Mouse (Mus musculus): ENCODE measurements around the gene Plcb2.

Gene Plcb2

DNA sequence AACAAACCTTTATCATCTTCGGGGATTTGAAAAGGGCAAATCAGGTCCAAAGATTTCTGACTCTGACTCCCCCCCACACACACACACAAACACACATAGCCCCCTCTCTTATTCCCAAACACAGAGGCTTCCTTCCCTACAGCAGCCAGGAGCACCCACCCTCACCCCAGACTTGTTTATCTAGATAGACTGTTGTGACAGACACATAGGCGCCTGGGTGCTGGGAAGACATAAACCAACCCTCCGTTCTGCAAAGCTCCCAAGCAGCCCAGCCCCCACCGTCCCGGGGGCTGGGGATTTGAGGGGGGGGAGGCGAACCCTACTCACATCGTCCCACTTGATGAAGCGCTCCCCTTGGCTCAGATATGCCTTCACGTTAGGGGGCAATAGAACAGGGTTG, 327 bp downstream of the Plcb2 start:
- in situ Hi-C loops (cut with MboI; ENCODE audit: low pct_unique_long_range_greater_than_20kb in 1 of 2, low sequenced_read_pairs in 2 of 2, unreplicated experiment in 1 of 2), result no loop called here

DNA sequence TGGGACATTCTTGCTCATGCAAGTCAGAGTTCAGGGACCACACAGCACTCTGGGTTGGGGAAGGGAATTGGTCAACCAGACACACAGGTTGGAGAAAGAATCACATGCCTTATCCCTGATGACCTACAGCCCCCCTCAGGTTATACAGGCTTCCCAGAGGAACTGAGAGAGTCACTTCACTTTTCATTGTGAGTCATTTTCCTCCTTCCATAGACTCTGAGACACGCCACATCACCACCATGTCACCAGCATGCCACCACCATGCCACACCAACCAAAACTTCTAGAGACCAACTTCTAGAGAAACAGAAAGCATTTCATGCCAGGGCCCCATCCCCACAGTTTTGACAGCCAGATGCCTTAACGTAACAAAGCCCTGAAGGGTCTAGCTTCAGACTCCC, 1.4 kb downstream of the Plcb2 start:
- in situ Hi-C loops (cut with MboI; ENCODE audit: low pct_unique_long_range_greater_than_20kb in 1 of 2, low sequenced_read_pairs in 2 of 2, unreplicated experiment in 1 of 2), result no loop called here

DNA sequence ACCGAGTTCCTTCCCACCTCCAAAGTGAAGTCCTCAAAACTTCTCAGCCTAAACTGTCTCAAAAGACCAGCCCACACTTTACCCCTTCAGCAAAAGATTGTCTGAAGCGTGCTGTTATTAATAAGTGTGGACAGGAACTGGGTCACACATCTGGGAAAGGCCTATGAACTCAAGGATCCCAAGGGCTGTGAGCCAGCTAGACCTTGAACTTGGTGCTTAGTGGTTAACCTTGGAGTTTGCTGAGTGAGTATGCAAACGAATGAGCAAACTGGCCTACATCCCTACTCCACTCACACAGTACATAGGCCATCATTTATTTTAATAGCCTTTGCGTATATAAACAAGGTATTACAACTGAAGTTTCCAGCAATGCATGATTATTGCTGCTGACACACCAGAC, 2.7 kb downstream of the Plcb2 start:
- in situ Hi-C loops (cut with MboI; ENCODE audit: low pct_unique_long_range_greater_than_20kb in 1 of 2, low sequenced_read_pairs in 2 of 2, unreplicated experiment in 1 of 2), result no loop called here

DNA sequence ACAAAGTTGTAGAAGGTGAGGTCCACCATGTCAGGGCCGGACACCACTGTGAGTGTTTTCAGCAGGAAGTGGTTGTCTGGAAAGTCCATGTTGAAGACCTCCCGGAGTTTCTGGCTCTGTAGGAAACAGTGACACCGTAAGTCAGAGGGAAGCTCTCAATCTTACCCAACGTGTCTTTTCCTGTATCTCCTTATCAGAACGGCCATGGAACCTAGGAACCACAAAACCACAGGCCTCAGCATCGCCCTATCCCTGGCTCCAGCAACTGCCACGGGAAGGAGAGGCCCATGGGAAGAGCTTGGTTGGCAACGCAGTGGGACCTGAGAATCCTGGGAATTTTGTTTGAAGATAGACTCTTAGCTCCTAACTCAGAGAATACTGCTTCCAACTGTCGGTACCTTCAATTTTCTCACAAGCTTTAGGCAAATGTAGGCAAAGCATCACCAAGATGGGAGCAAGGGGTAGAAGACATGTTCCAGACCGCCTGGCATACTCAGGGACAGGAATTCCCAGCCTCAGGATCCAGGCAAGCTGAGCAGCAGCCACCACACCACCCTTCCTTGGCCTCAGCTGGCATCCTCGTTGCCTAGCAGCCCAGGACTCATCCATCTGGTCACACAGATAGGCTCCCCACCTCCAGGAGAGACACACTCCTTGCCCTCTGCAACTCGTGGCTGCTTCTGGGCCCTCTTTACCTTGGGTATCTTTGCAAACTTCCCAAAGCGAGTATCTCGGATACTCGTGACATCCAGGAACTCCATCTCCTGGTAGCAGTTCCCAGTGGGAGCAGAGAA, 4.3 kb downstream of the Plcb2 start:
- in situ Hi-C loops (cut with MboI; ENCODE audit: low pct_unique_long_range_greater_than_20kb in 1 of 2, low sequenced_read_pairs in 2 of 2, unreplicated experiment in 1 of 2), result no loop called here

DNA sequence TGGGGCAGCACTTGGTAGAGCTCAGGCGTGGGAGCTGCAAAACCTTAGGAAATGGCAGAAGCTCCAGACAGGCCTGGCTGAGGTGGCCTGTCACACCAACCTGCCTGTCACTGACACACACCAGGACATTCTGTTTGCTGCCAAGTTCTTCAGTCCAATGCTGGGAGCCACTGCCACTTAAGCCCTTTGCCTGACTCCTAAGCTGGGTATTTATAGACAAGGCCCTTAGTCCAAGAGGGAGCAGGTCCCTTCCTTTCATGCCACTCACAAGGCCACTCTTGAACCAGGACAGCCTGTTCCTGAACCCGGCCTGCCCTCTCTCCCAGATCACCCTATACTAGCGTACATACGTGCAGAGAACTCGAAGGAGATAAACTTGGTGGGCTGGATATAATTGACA, 11.6 kb downstream of the Plcb2 start:
- in situ Hi-C loops (cut with MboI; ENCODE audit: low pct_unique_long_range_greater_than_20kb in 1 of 2, low sequenced_read_pairs in 2 of 2, unreplicated experiment in 1 of 2), result no loop called here

DNA sequence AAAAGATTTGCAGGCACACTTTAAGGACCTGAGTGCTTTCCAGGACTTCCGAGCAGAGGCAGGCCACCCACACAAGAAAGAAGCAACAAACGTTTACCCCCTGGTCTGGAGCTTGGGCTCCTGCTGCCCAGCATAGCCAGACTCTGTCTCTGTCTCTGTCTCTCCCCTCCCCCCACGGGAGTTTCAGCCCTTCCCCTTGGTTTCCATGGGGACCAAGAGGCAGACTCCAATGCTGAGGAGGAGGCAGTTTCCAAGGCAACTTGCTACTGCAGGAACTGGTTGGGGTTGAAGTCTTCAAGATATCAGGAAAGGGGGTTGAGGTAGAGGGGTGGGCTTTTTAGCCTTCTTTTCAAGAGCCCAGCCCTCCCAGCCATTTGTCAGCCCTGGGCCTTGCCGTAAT, 14.0 kb downstream of the Plcb2 start:
- in situ Hi-C loops (cut with MboI; ENCODE audit: low pct_unique_long_range_greater_than_20kb in 1 of 2, low sequenced_read_pairs in 2 of 2, unreplicated experiment in 1 of 2), result no loop called here

DNA sequence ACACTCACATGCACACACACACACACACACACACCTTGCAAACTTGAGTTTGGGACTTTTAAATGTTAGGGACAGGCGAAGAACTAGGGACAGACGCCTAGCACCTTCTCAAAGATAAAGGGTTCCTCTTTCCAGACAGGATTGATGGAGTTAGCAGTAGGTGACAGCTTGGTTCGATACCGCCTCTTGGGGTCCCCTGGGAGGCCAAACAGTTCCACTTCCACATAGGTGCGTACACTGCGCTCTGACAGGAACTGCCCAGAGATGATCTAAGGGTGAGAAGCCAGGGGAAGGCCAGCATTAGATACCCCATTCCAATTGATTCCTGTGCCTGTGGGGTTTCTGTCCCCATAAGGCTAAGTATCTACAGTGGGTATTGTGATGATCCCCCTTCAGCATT, 14.6 kb downstream of the Plcb2 start:
- in situ Hi-C loops (cut with MboI; ENCODE audit: low pct_unique_long_range_greater_than_20kb in 1 of 2, low sequenced_read_pairs in 2 of 2, unreplicated experiment in 1 of 2), result no loop called here

DNA sequence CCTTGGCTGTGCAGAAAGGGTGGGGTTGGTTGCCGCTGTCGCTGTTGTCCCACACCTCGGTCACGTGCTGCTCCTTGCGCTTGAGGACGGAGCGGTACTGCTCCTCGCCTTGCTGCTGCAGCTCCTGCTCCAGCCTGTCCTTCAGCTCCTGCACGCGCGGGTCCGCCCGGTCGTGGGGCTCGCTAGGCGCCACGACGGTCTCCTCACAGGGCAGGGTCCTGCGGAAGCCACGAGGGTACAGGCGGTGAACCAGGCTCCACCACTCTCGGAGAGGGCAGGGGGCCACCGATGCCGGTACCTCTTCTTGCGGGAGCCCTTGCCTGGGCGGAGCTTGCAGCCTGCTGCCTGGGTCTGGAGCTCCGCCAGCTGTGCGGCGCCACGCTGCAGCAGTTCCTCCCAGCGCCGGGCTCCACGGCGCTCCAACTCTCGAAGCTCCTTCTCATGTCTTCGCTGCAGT, 17.2 kb downstream of the Plcb2 start:
- in situ Hi-C loops (cut with MboI; ENCODE audit: low pct_unique_long_range_greater_than_20kb in 1 of 2, low sequenced_read_pairs in 2 of 2, unreplicated experiment in 1 of 2), result no loop called here

DNA sequence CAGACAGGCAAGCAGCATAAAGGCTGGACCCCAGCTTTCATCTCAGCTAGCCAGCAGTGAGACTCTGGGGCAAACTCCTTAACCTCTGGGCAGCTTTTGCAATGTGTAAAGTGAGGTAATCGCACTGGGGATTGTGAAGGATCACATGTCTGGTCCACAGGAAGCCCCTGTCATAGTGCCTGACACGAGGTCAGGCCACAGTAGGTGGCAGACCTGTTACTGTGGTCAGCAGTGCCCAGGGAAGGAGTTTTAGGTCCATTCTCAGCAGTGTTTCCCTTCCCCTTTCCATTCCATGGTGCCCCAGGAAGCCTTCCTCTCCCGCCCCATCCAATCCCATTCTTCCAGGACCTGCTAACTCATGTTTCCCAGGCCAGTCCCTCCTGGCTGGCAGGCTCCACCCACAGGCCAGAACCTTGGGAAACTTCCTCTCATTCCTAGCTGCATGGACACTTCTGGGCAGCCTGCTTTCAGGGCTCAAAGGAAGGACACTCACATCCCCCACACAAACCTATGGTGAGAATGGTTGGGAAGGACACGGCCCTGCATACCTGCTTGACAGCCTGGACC, 18.5 kb downstream of the Plcb2 start:
- in situ Hi-C loops (cut with MboI; ENCODE audit: low pct_unique_long_range_greater_than_20kb in 1 of 2, low sequenced_read_pairs in 2 of 2, unreplicated experiment in 1 of 2), result loop anchor here in 1 of 2 experiments (5.0 kb wide), 1 partner anchor 188 kb away; no protein-coding TSS in a partner anchor

DNA sequence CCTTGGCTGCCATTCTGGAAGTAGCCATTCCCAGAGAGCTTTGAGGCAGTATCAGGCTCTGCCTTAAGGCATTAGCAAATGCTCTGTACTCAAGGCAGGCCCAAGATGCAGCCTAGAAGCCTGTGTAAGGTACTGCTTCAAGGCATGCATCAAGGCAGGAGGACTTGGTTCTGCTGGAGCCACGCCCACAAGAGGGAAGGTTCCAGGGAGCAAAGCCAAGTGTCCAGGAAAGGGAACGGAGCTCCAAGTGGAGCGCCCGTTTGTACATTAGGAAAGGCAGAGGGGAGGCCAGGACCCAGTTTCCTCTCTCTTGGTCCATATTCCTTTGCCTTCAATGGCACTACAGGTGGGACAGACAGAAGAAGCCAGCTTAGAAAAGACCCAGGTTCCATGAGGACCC, 19.8 kb downstream of the Plcb2 start:
- in situ Hi-C loops (cut with MboI; ENCODE audit: low pct_unique_long_range_greater_than_20kb in 1 of 2, low sequenced_read_pairs in 2 of 2, unreplicated experiment in 1 of 2), result loop anchor here in 1 of 2 experiments (5.0 kb wide), 1 partner anchor 189 kb away; no protein-coding TSS in a partner anchor

DNA sequence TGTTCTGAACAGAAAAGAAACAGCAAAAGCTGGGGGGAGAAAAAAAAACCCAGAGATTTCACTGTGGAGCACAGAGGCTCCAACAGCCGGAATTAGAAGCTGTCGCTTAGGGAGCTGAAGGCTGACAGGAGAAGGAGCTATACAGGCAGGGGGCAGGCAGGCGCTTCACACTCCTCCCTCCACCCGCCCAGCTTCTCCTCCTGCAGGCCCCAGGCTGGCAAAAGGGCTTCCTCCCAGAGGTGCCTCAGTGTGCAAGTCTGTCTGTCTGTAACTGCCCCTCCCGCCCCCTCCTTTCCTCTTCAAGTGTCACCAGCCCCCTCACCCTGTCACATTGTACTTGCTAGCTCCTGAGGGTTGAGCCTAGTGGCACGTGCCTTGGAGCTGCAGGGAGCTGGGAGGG, 21.8 kb downstream of the Plcb2 start:
- in situ Hi-C loops (cut with MboI; ENCODE audit: low pct_unique_long_range_greater_than_20kb in 1 of 2, low sequenced_read_pairs in 2 of 2, unreplicated experiment in 1 of 2), result loop anchor here in 1 of 2 experiments (5.0 kb wide), 1 partner anchor 191 kb away; no protein-coding TSS in a partner anchor

DNA sequence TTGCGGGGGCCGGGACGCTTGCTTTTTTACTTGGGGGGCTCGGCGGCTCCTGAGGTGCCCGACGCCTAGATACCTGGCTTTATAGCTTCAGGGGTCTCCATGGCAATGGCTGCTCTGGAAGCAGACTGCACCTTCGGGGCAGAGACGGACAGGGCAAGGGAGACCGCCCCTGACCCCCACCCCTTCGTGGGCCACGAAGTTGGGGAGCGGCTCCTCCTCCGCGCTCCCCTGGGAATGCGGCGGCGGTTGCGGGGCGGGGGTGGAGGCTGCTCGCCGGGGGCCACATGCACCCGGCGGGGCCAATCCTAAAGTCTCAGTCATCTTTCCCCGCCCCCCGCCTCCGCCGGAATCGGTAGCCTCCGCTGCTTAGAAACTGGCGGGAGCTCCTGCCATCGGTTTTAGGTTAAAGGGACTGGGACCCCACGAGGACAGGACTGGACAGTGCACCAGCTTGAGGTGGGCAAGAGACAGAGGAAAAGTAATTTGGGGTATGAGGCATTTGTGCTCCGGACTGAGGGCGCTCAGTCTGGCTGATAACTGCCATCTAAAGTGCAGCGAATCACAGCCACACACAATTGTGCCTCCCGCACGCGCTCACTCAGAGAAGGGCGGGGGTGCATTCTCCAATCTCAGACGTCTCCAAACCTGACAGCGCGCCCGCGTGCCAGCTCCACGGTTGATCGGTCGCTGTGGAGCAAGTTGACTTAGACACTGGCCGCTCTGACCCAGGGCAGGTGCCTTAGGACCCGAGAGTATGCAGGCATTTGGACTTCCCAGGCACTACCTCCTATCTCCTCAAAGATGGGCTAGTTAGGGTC, 24.1 kb downstream of the Plcb2 start, which contains the start of gene Ankrd63:
Gene Ankrd63 (minus strand): TSS at position 51 of the 818 bp plus-strand sequence.
- in situ Hi-C loops (cut with MboI; ENCODE audit: low pct_unique_long_range_greater_than_20kb in 1 of 2, low sequenced_read_pairs in 2 of 2, unreplicated experiment in 1 of 2), result no loop called here

DNA sequence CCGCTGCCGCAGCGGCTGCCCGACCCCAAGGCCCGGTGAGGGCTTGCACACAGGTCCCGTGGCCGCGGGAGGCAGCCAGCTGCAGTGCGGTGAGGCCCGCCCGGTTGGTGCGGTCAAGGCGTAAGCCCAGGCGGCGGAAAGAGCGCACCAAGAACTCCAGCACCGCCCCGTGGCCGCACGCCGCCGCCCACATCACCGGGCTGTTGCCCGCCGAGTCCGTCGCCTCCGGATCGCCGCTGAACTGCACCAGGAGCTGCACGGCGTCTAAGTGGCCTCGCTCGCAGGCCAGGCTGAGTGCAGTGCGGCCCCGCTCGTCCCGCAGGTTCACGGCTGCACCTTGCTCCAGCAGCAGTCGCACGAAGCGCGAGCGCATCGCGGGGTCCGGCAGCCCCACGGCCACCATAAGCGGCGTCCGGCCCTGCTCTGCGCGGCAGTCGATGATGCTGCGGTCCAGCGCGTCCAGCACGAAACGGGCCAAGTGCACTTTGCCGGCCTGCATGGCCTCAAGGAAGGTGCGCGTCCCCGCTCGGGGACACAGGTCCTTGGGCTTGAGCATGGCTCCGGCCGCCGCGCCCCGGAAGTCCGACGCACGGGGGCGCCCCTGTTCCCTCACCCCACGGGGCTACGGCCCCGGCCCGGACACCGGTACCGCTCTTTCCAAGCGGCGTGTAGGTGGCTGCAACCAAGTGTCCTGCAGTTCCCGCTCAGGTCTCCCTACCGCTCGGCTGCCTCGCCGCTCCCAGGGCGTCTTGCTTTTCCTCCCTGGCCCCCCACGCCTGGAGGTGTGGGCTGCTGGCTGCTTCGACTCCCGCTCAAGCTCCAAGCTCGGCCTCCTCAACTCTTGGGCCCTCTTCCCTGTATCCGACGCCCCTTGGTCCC, 25.1 kb downstream of the Plcb2 start:
- in situ Hi-C loops (cut with MboI; ENCODE audit: low pct_unique_long_range_greater_than_20kb in 1 of 2, low sequenced_read_pairs in 2 of 2, unreplicated experiment in 1 of 2), result no loop called here

DNA sequence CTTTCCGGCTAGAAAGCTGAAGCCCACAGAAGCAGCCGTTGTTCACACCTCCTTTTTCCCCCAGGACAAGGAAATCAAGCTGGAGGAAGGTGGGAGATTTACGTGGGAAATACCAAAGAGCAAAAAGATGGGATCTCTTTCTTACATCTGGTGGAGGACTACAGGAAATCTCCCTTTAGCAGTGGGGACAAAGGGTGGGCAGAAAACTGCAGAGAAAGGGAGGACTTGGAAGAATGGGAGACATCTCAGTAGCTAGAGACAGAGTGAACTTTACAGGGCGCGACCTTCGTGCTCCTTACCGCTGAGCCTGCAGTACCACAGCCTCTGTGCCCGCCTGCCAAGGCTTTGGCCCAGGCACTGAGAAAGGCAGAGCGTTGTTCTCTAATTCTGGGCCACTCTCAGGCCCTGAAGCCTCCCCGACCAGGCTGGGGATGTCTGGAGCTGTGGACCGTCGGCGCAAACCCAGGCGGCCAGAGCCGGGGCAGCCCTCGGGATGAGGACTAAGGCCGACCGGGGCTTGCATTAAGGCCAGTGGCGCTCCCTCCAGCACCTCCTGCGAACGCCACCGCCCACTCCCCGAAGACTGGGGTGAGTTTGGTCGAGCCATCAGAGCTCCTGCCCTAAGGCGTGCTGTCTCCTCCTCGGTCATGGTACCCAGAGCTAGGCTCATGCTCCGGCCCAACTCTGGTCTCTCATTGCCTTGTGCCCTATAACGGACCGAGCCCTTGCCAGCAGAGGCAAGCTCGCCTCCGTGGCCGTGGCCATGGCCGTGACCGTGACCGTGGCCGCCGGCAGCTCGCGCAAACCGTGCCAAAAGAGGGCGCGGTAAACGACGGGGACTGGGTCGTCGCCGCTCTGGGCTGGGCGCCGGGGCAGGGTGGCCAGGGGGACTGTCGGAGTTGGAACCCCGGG, 26.0 kb downstream of the Plcb2 start:
- in situ Hi-C loops (cut with MboI; ENCODE audit: low pct_unique_long_range_greater_than_20kb in 1 of 2, low sequenced_read_pairs in 2 of 2, unreplicated experiment in 1 of 2), result no loop called here

DNA sequence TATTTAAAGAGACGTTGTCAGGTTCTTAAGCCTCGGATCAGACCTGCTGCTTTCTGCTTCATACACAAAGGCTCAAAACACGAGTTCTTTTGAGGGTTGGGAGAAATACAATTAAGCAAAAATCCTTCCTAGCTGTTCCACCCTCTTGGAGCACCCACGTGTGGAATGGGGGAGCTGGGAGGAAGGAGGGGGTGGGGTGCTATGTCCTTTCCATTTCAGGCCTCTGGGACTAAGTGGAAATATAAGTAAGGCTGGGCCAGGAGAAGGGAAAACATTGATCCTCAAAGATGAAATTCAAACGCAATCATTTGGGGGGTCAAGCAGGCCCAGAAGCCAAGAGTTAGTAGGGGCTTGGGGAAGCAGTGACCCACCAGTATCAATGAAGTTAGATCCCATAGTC, 27.1 kb downstream of the Plcb2 start:
- in situ Hi-C loops (cut with MboI; ENCODE audit: low pct_unique_long_range_greater_than_20kb in 1 of 2, low sequenced_read_pairs in 2 of 2, unreplicated experiment in 1 of 2), result no loop called here

DNA sequence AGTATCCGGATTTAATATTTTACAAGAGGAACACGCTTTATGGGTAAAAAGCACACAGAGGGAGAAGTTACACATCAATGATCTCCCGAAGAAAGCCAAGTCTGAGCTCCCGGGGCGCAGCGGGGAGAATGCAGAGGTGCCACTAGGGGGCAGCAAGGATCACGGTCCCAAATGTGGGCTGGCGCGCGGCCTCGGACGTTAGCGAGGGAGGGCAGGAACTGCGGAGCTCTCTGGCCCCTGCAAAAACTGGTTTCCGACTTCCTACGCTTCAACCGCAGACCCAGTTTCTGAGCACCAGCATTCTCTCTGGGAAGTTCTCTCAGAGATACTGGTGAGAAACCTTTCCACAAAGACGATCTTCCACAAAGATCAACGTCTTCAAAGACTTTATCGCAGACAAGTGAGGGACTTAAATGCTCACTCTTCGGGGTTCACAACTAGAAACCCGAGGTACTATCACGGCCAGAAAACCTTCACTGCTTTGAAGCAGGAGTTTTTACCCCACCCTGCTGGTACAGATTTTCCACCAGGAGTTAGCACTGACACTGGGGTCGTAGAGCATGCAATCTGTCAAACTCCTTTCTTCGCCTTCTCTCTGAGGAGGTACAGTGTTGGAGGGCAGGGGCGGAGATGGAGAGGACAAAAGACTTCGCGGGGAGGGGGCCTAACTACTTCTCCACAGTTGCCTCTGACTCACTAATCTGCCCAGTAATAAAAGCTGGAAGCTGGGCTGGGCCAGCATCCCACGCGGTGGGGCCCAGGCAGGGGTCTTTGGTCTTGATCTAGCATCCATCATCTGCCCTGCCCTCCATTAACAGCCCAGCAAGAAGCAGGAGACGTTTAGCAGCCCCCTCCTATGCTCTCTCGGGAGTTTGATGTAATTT, 27.8 kb downstream of the Plcb2 start:
- in situ Hi-C loops (cut with MboI; ENCODE audit: low pct_unique_long_range_greater_than_20kb in 1 of 2, low sequenced_read_pairs in 2 of 2, unreplicated experiment in 1 of 2), result no loop called here
